Mouse (Mus musculus): ENCODE measurements around the gene Akap2.

GRCm38 (mm10) chr4:57851731-57852130 is 134.3 kb downstream of the Akap2 start:
- TF ChIP-seq POLR2A (IDR thresholded peaks at IDR 0.05; ENCODE audit: insufficient read depth, low read depth, low read length) (no peak), CTCF (IDR thresholded peaks at IDR 0.05; ENCODE audit: insufficient read depth, low read depth, low read length) (no peak)
